Comparison of ENCODE assay signal across 12 mouse cellular contexts in the genomic region with DNA sequence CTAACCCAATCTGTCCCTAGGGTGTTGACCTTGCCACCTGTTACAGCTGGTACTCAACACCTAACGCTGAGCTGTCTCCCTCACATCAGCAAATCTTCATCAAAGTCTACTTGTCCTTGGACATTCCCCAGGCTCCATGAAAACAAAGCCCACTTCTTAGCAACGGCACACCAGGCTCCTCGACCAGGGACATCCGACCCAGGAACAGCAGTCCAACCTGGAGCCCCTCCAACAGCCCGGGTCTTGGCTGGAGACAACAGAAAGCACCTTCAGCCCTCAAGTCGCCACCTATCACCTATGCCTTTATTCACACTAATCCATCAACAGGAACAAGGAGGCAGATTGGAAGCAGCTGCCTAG.
DNase-seq lines count a peak whose midpoint lies in the region; ATAC-seq lines count a peak whose summit lies in the region.
"Had no signal": no experiment of that assay in that cellular context is flagged by ENCODE, and none has a peak within 500 bp of the region (broad histone marks: within the 10 kb centered on the region; RNA-seq: fewer than 3 reads in every experiment).

No protein-coding gene starts in this region.

- H3K4me3 ChIP-seq in heart, embryonic 11.5 days (ENCODE audit: low read depth, low read length) = no peak overlapping the region
- H3K4me3 ChIP-seq in neural tube, embryonic 13.5 days = no peak overlapping the region
- H3K4me3 ChIP-seq in neural tube, embryonic 15.5 days (replicated peaks) = no peak overlapping the region
- H3K4me3 ChIP-seq: embryonic facial prominence, embryonic 15.5 days; liver, embryonic 15.5 days had no signal

- H3K9ac ChIP-seq in heart, embryonic 11.5 days (ENCODE audit: low read depth, low read length) = no peak overlapping the region
- no peak overlapping the region for H3K9ac ChIP-seq in neural tube, embryonic 13.5 days
- no peak overlapping the region for H3K9ac ChIP-seq in neural tube, embryonic 15.5 days (replicated peaks)
- H3K9ac ChIP-seq: embryonic facial prominence, embryonic 15.5 days; liver, embryonic 15.5 days had no signal

- H3K4me2 ChIP-seq in heart, embryonic 11.5 days = peak overlapping the region; percentile 35
- H3K4me2 ChIP-seq in neural tube, embryonic 13.5 days = no peak overlapping the region
- no peak overlapping the region for H3K4me2 ChIP-seq in neural tube, embryonic 15.5 days
- H3K4me2 ChIP-seq: embryonic facial prominence, embryonic 15.5 days; liver, embryonic 15.5 days had no signal

- peak overlapping the region; percentile 87 for H3K27ac ChIP-seq in heart, embryonic 11.5 days (ENCODE audit: low read depth, low read length)
- peak overlapping the region; percentile 20; the same call in 1 of the 2 replicates for H3K27ac ChIP-seq in neural tube, embryonic 13.5 days (replicated peaks)
- no peak overlapping the region for H3K27ac ChIP-seq in neural tube, embryonic 15.5 days (replicated peaks)
- H3K27ac ChIP-seq: embryonic facial prominence, embryonic 15.5 days; liver, embryonic 15.5 days had no signal

- WGBS in heart, embryonic 11.5 days (ENCODE audit: insufficient replicate concordance) = 48% methylated on average over 6 of the region's 6 CpGs
- WGBS in neural tube, embryonic 13.5 days = 78% methylated on average over 6 of the region's 6 CpGs
- WGBS in neural tube, embryonic 15.5 days = 83% methylated on average over 6 of the region's 6 CpGs

- H3K27me3 ChIP-seq in heart, embryonic 11.5 days (ENCODE audit: control insufficient read depth, insufficient read depth, low read length) = no peaks in the 10 kb centered on the region
- no peaks in the 10 kb centered on the region for H3K27me3 ChIP-seq in neural tube, embryonic 13.5 days
- no peaks in the 10 kb centered on the region for H3K27me3 ChIP-seq in neural tube, embryonic 15.5 days (replicated peaks)
- H3K27me3 ChIP-seq: embryonic facial prominence, embryonic 15.5 days; liver, embryonic 15.5 days had no signal

- no peaks in the 10 kb centered on the region for H3K9me3 ChIP-seq in heart, embryonic 11.5 days (replicated peaks; ENCODE audit: control insufficient read depth, low read length)
- no peaks in the 10 kb centered on the region for H3K9me3 ChIP-seq in neural tube, embryonic 13.5 days
- no peaks in the 10 kb centered on the region for H3K9me3 ChIP-seq in neural tube, embryonic 15.5 days (replicated peaks)
- H3K9me3 ChIP-seq: embryonic facial prominence, embryonic 15.5 days; liver, embryonic 15.5 days had no signal

- H3K36me3 ChIP-seq in heart, embryonic 11.5 days (ENCODE audit: control insufficient read depth, insufficient read depth, low read length) = peaks cover 5% of the 10 kb centered on the region
- peaks cover 15% of the 10 kb centered on the region; the same call in 1 of the 2 replicates for H3K36me3 ChIP-seq in neural tube, embryonic 13.5 days
- H3K36me3 ChIP-seq in neural tube, embryonic 15.5 days = peaks cover 4% of the 10 kb centered on the region; the same call in 1 of the 2 replicates
- H3K36me3 ChIP-seq: liver, embryonic 15.5 days had no signal

- peaks cover 42% of the 10 kb centered on the region for H3K4me1 ChIP-seq in heart, embryonic 11.5 days (ENCODE audit: control insufficient read depth, insufficient read depth, low read length)
- peaks cover 37% of the 10 kb centered on the region for H3K4me1 ChIP-seq in neural tube, embryonic 13.5 days (replicated peaks)
- peaks cover 20% of the 10 kb centered on the region for H3K4me1 ChIP-seq in neural tube, embryonic 15.5 days
- H3K4me1 ChIP-seq: liver, embryonic 15.5 days had no signal

- ATAC-seq in heart, embryonic 11.5 days (replicated peaks; ENCODE audit: insufficient number of reproducible peaks, low FRiP score, low TSS enrichment) = no peak
- no peak for ATAC-seq in neural tube, embryonic 13.5 days (ENCODE audit: low read depth)
- no peak for ATAC-seq in neural tube, embryonic 15.5 days (ENCODE audit: low FRiP score)

- intact Hi-C loops in heart, postnatal 25 days (cut with DNase I) = no loop called here

- peak; percentile 13 for DNase-seq in adrenal gland, adult 2 months
- DNase-seq in adrenal gland, postnatal 10 days = no peak
- DNase-seq in heart, postnatal 25 days (ENCODE audit: low spot score) = no peak
- no peak for DNase-seq in right cerebral cortex, postnatal 25 days
- no peak for DNase-seq in thymus, postnatal 36 days
- DNase-seq: kidney, adult 9 months; left cerebral cortex, postnatal 4 days had no signal
